Mouse (Mus musculus) cortical plate, adult 2 months (tissue): ENCODE results near the gene Zfp296.

Source experiments
- CTCF ChIP-seq: fragments of 200-500 bp; IDR thresholded peaks from 2 replicates; pipeline ENCODE4 v1.5.1; 2011; ENCODE audit warnings: mild to moderate bottlenecking, control low read depth, low read length; ENCODE audit not compliant: insufficient read depth; ENCODE audit errors: extremely low read depth
- POLR2A ChIP-seq: fragments of 200-500 bp; IDR thresholded peaks from 2 replicates; pipeline ENCODE4 v1.6.1; 2011; ENCODE audit warnings: mild to moderate bottlenecking, low read length, control low read depth; ENCODE audit not compliant: insufficient read depth; ENCODE audit errors: extremely low read depth

GRCm38 (mm10) chr7:19577877-19578414 is 859 bp downstream of the Zfp296 start:
- no peak for TF ChIP-seq CTCF
- TF ChIP-seq POLR2A, result no peak
